Mouse (Mus musculus) lung, postnatal 0 days (tissue): ENCODE data around the gene Ptprq.

ENCODE experiments used
- CTCF ChIP-seq: IDR thresholded peaks from 2 replicates; pipeline ENCODE4 v1.5.1; 2016; ENCODE audit warnings: antibody characterized with exemption, mild to moderate bottlenecking
- EP300 ChIP-seq: IDR thresholded peaks from 2 replicates; pipeline ENCODE4 v1.6.1; 2016; ENCODE audit warnings: antibody characterized with exemption, mild to moderate bottlenecking, control low read depth

- TF ChIP-seq CTCF, result no peak
- TF ChIP-seq EP300, result no peak
Measured at GRCm38 (mm10) chr10:107719806-107720205, at the start of gene Ptprq.
